Mouse (Mus musculus) heart, postnatal 14 days (tissue): ENCODE measurements at regions not wholly inside any gene's neighbourhood (a gene's known extent, or its start where the extent isn't known, plus 50 kb on each side); places are given as distances from the start of the nearest gene placed in this dataset.

Experiments
- DNase-seq, 2 experiments: peaks; one replicate each; pipeline ENCODE4 v3.0.0; 2021 to 2022
- intact Hi-C: fragments of 180-260 bp; cut with DNase I; formaldehyde crosslinking; loops from one replicate; pipeline ENCODE4 v1.15.1; 2025

- DNase-seq, result peak; percentile 35 to 58
- intact Hi-C loops, result no loop called here
Measured at GRCm38 (mm10) chr7:72589241-72589668, 282.8 kb upstream of the Mctp2 start.

- DNase-seq, result no peak
- intact Hi-C loops, result no loop called here
Measured at GRCm38 (mm10) chr7:72590351-72591115, 284.1 kb upstream of the Mctp2 start.

- no peak for DNase-seq
- intact Hi-C loops, result no loop called here
Measured at GRCm38 (mm10) chr7:72592110-72592509, 285.7 kb upstream of the Mctp2 start.

- no peak for DNase-seq
- intact Hi-C loops, result no loop called here
Measured at GRCm38 (mm10) chr7:72592649-72593048, 286.2 kb upstream of the Mctp2 start.

- peak in 1 of 2 experiments; percentile 13 for DNase-seq
- intact Hi-C loops, result no loop called here
Measured at GRCm38 (mm10) chr7:72593259-72593658, 286.9 kb upstream of the Mctp2 start.

GRCm38 (mm10) chr7:72594741-72595140, 288.3 kb upstream of the Mctp2 start:
- intact Hi-C loops, result no loop called here
- no peak for DNase-seq

GRCm38 (mm10) chr7:72596985-72597384, 290.6 kb upstream of the Mctp2 start:
- no peak for DNase-seq
- intact Hi-C loops, result no loop called here

- intact Hi-C loops, result no loop called here
- no peak for DNase-seq
Measured at GRCm38 (mm10) chr7:72601933-72602332, 295.5 kb upstream of the Mctp2 start.

- no peak for DNase-seq
- intact Hi-C loops, result no loop called here
Measured at GRCm38 (mm10) chr7:72609791-72610190, 303.4 kb upstream of the Mctp2 start.

GRCm38 (mm10) chr7:72615232-72615631, 308.8 kb upstream of the Mctp2 start:
- intact Hi-C loops, result no loop called here
- no peak for DNase-seq

GRCm38 (mm10) chr7:72627369-72627768, 321.0 kb upstream of the Mctp2 start:
- intact Hi-C loops, result no loop called here

GRCm38 (mm10) chr7:72639566-72639965, 333.2 kb upstream of the Mctp2 start:
- peak; percentile 1 to 4 for DNase-seq
- intact Hi-C loops, result no loop called here

More at GRCm38 (mm10) chr7:72627369-72627768, 321.0 kb upstream of the Mctp2 start:
- DNase-seq, result no peak

GRCm38 (mm10) chr7:72675018-72675417, 368.6 kb upstream of the Mctp2 start:
- intact Hi-C loops, result no loop called here
- DNase-seq, result no peak

- intact Hi-C loops, result no loop called here
- no peak for DNase-seq
Measured at GRCm38 (mm10) chr7:72685803-72686202, 379.4 kb upstream of the Mctp2 start.

GRCm38 (mm10) chr7:72687356-72687755, 380.9 kb upstream of the Mctp2 start:
- DNase-seq, result no peak
- intact Hi-C loops, result no loop called here

GRCm38 (mm10) chr7:72691396-72691795, 385.0 kb upstream of the Mctp2 start:
- intact Hi-C loops, result no loop called here
- DNase-seq, result no peak

- no peak for DNase-seq
- intact Hi-C loops, result no loop called here
Measured at GRCm38 (mm10) chr7:72691859-72692258, 385.5 kb upstream of the Mctp2 start.

GRCm38 (mm10) chr7:72696736-72697135, 390.3 kb upstream of the Mctp2 start:
- peak in 1 of 2 experiments; percentile 4 for DNase-seq
- intact Hi-C loops, result no loop called here

- intact Hi-C loops, result no loop called here
- DNase-seq, result no peak
Measured at GRCm38 (mm10) chr7:72703652-72704341, 397.4 kb upstream of the Mctp2 start.

GRCm38 (mm10) chr7:72711193-72712131, 405.1 kb upstream of the Mctp2 start:
- peak; percentile 17 to 42 for DNase-seq
- intact Hi-C loops, result no loop called here

GRCm38 (mm10) chr7:72715401-72715800, 409.0 kb upstream of the Mctp2 start:
- intact Hi-C loops, result no loop called here
- DNase-seq, result no peak
